Mouse (Mus musculus) regulatory T cell (primary cell): ENCODE measurements around the gene Kcnmb2.

Experiments used
- in situ Hi-C: fragments of 300-600 bp; cut with MboI, MseI; formaldehyde crosslinking; loops from one replicate; pipeline ENCODE4 v1.15.1; 2025; ENCODE audit warnings: high pct_unique_total_duplicates

Kcnmb2 gene

GRCm38 (mm10) chr3:32144194-32144593 lies 241.9 kb downstream of the Kcnmb2 start:
- in situ Hi-C loops = no loop called here

- in situ Hi-C loops = no loop called here
These were observed 242.3 kb downstream of the Kcnmb2 start for GRCm38 (mm10) chr3:32144655-32145054.

- in situ Hi-C loops = no loop called here
These were observed 245.4 kb downstream of the Kcnmb2 start for GRCm38 (mm10) chr3:32147739-32148138.

GRCm38 (mm10) chr3:32149851-32150570 lies 247.7 kb downstream of the Kcnmb2 start:
- in situ Hi-C loops = loop anchor here (10.0 kb wide), 1 partner anchor 1465 kb away; no protein-coding TSS in a partner anchor

- in situ Hi-C loops = no loop called here
These were observed 278.2 kb downstream of the Kcnmb2 start for GRCm38 (mm10) chr3:32180519-32180918.

GRCm38 (mm10) chr3:32185855-32186522 lies 283.7 kb downstream of the Kcnmb2 start:
- in situ Hi-C loops = no loop called here

GRCm38 (mm10) chr3:32188521-32188920 lies 286.2 kb downstream of the Kcnmb2 start:
- in situ Hi-C loops = no loop called here

GRCm38 (mm10) chr3:32188955-32189354 lies 286.6 kb downstream of the Kcnmb2 start:
- in situ Hi-C loops = no loop called here

- in situ Hi-C loops = no loop called here
These were observed 287.6 kb downstream of the Kcnmb2 start for GRCm38 (mm10) chr3:32189956-32190355.

- in situ Hi-C loops = no loop called here
These were observed 291.7 kb downstream of the Kcnmb2 start for GRCm38 (mm10) chr3:32194014-32194413.

- in situ Hi-C loops = no loop called here
These were observed 324.4 kb downstream of the Kcnmb2 start for GRCm38 (mm10) chr3:32226755-32227154.

- in situ Hi-C loops = no loop called here
These were observed 334.5 kb downstream of the Kcnmb2 start for GRCm38 (mm10) chr3:32236766-32237165.
